Mouse (Mus musculus) ES-E14 (cell line): ENCODE data around the gene Olfr113.
"Not testable (repeated sequence)": the region's sequence is repeated elsewhere in the genome, so short reads cannot be mapped to it uniquely, and the experiment has no call there.

Source experiments
- MAFK ChIP-seq: IDR thresholded peaks from 2 replicates; pipeline ENCODE4 v1.6.1; 2014; ENCODE audit warnings: mild to moderate bottlenecking, low read depth, low read length, inconsistent platforms; ENCODE audit not compliant: insufficient read depth
- ZC3H11A ChIP-seq: IDR thresholded peaks from 2 replicates; pipeline ENCODE4 v1.6.1; 2012; ENCODE audit warnings: low read depth, mild to moderate bottlenecking, inconsistent platforms, low read length, borderline replicate concordance
- ZNF384 ChIP-seq: IDR thresholded peaks from 2 replicates; pipeline ENCODE4 v1.6.1; 2012; ENCODE audit warnings: low read depth, low read length, inconsistent platforms

- not testable (repeated sequence) for TF ChIP-seq ZC3H11A, ZNF384, MAFK
Observed at GRCm38 (mm10) chr17:37525427-37525826, 52.0 kb downstream of the Olfr113 start.
